Mouse (Mus musculus) erythroblast, embryonic 14.5 days (primary cell): ENCODE measurements around the gene Smarca4.

Experiments used
- GATA1 ChIP-seq: IDR thresholded peaks from 2 replicates; pipeline ENCODE4 v1.6.1; 2012; ENCODE audit warnings: low read length, inconsistent platforms, mixed read lengths
- TAL1 ChIP-seq: IDR thresholded peaks from 3 replicates; pipeline ENCODE4 v1.6.1; 2012; ENCODE audit warnings: low read length, inconsistent platforms, mixed read lengths

DNA sequence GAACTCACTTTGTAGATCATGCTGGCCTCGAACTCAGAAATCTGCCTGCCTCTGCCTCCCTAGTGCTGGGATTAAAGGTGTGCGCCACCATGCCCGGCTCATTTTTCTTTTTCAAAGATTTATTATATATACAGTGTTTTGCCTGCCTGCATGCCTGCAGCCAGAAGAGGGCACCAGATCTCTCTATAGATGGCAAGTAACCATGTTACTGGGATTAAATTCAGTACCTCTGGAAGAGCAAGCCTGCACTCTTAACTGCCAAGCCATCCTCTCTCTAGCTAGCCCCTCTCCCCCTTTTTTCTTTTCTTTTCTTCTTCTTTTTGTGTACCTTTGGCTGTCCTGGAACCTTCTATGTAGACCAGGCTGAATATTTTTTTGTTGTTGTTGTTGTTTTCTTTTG, 14.7 kb downstream of the Smarca4 start:
- no peak for TF ChIP-seq GATA1
- TF ChIP-seq TAL1, result no peak
